Mouse (Mus musculus): Measurements from ENCODE around the gene Hspbap1. TPM values are rescaled to one million over a fixed set of nuclear protein-coding genes. Genes with fewer than 3 reads are reported as not detected.

Hspbap1 gene
- polyA plus RNA-seq, 1 experiment from 2014 or later = 21.9 TPM

DNA sequence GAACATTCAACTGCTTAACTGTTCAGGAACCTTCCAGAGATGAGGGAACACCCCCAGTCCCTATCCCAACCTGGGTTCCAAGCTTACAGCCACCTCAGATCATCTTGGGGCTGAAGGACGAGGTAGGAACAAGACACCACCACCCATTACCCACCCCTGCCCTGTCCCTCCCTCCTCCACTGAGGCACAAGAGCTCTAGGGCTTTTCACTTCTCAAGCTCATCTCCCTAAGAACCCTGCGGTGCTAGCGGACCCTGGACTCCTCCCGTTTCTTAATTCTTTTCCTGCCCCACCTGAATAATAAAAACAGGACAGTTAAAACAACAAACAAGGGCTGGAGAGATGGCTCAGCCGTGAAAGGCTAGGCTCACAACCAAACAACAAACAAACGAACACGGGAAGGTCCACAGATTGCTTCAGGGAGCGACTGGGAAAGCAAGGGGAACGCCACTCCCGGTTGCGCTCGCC lies 100.4 kb downstream of the Hspbap1 start:
- H3K36me3 ChIP-seq = no peaks in the 10 kb centered on the region
- ATAC-seq (ENCODE audit: low FRiP score, low read depth) = 0 out of 2 replicates have a peak, but pooled peaks have one; percentile 50
- H3K9me3 ChIP-seq = no peaks in the 10 kb centered on the region
- WGBS = under 1% methylated on average over 12 of the region's 12 CpGs
- H3K4me3 ChIP-seq = peak overlapping the region; percentile 48
- H3K27ac ChIP-seq = no peak overlapping the region
- H3K4me1 ChIP-seq = peaks cover 18% of the 10 kb centered on the region
- peaks cover 29% of the 10 kb centered on the region for H3K27me3 ChIP-seq (replicated peaks)
- H3K4me2 ChIP-seq (replicated peaks) = peak overlapping the region; percentile 88
- H3K9ac ChIP-seq = peak overlapping the region; percentile 53; the same call in 1 of the 2 replicates

GRCm38 (mm10) chr16:35871048-35871851 lies 101.1 kb downstream of the Hspbap1 start, which contains the start of gene Parp14:
Gene Parp14 (minus strand): TSS chr16:35871544.
- Histone ChIP-seq H3K4me2 (replicated peaks) (peak within 1 kb of the TSS; percentile 88), H3K9me3 (no peaks in the 10 kb centered on the region), H3K4me1 (peaks cover 18% of the 10 kb centered on the region), H3K27ac (no peak within 1 kb of the TSS), H3K27me3 (replicated peaks) (peaks cover 29% of the 10 kb centered on the region), H3K9ac (peak within 1 kb of the TSS; percentile 53; the same call in 1 of the 2 replicates), H3K36me3 (no peaks in the 10 kb centered on the region), H3K4me3 (peak within 1 kb of the TSS; percentile 48)
- ATAC-seq (ENCODE audit: low FRiP score, low read depth) = 0 out of 2 replicates have a peak, but pooled peaks have one; percentile 17
- under 1% methylated on average over 38 of the region's 38 CpGs for WGBS

GRCm38 (mm10) chr16:35871898-35872297 lies 101.7 kb downstream of the Hspbap1 start:
- WGBS = 29% methylated on average over 12 of the region's 12 CpGs
- Histone ChIP-seq H3K27me3 (replicated peaks) (peaks cover 29% of the 10 kb centered on the region), H3K9me3 (no peaks in the 10 kb centered on the region), H3K4me3 (no peak overlapping the region; the same call in 1 of the 2 replicates), H3K9ac (no peak overlapping the region), H3K4me2 (replicated peaks) (peak overlapping the region; percentile 88), H3K36me3 (no peaks in the 10 kb centered on the region), H3K27ac (no peak overlapping the region), H3K4me1 (peaks cover 18% of the 10 kb centered on the region)
- ATAC-seq (ENCODE audit: low FRiP score, low read depth) = no peak

- WGBS = 47% methylated on average over 14 of the region's 14 CpGs
- Histone ChIP-seq H3K9ac (no peak overlapping the region), H3K36me3 (no peaks in the 10 kb centered on the region), H3K4me1 (peaks cover 18% of the 10 kb centered on the region), H3K4me3 (no peak overlapping the region), H3K27me3 (replicated peaks) (peaks cover 29% of the 10 kb centered on the region), H3K4me2 (replicated peaks) (no peak overlapping the region), H3K27ac (no peak overlapping the region), H3K9me3 (no peaks in the 10 kb centered on the region)
- no peak for ATAC-seq (ENCODE audit: low FRiP score, low read depth)
Measured at GRCm38 (mm10) chr16:35872410-35873006, 102.3 kb downstream of the Hspbap1 start.

DNA sequence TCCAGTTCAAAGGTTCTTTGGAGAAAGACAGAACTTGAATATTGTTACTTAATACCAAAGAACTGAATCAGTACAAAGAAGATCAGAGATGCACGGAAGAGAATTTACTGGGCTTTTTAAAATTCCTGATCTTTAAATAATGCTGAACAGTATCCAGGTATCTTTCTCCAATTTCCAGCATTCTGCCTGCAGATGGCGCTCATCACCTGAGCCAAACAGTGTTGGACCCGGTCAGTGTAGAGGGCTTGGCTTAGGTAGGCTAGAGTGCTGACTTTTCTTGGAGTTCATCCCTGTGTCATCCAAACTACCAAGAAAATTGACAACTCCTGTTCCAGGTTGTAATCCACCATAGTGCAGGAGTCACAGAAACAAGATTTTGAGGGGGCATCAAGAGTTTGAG lies 104.2 kb downstream of the Hspbap1 start:
- peaks cover 18% of the 10 kb centered on the region for H3K4me1 ChIP-seq
- 30% methylated on average over 3 of the region's 3 CpGs for WGBS
- H3K27me3 ChIP-seq (replicated peaks) = peaks cover 29% of the 10 kb centered on the region
- no peak overlapping the region for H3K9ac ChIP-seq
- H3K36me3 ChIP-seq = no peaks in the 10 kb centered on the region
- no peaks in the 10 kb centered on the region for H3K9me3 ChIP-seq
- no peak for ATAC-seq (ENCODE audit: low FRiP score, low read depth)
- H3K27ac ChIP-seq = no peak overlapping the region
- H3K4me2 ChIP-seq (replicated peaks) = no peak overlapping the region
- no peak overlapping the region for H3K4me3 ChIP-seq

Other genes starting within 250 kb of the Hspbap1 start
- 43.2 and 46.1 TPM in 2 replicates for gene Sema5b, start 229.2 kb upstream of the Hspbap1 start, polyA plus RNA-seq (2016; fragmentation: Nextera tagmentation; extraction: Ambion mirVana)
- 33.4 and 34.9 TPM in 2 replicates for gene Dirc2, start 1.0 kb upstream of the Hspbap1 start, polyA plus RNA-seq (2016; fragmentation: Nextera tagmentation; extraction: Ambion mirVana)
- 0.56 and 0.57 TPM in 2 replicates for gene Parp14, start 101.2 kb downstream of the Hspbap1 start, polyA plus RNA-seq (2016; fragmentation: Nextera tagmentation; extraction: Ambion mirVana)
- 2.3 and 2.8 TPM in 2 replicates for gene Parp9, start 168.1 kb downstream of the Hspbap1 start, polyA plus RNA-seq (2016; fragmentation: Nextera tagmentation; extraction: Ambion mirVana)
- gene Dtx3l, start 168.8 kb downstream of the Hspbap1 start, polyA plus RNA-seq (2016; fragmentation: Nextera tagmentation; extraction: Ambion mirVana) = 1.9 and 2.2 TPM in 2 replicates
- 77.8 and 83.9 TPM in 2 replicates for gene Kpna1, start 208.4 kb downstream of the Hspbap1 start, polyA plus RNA-seq (2016; fragmentation: Nextera tagmentation; extraction: Ambion mirVana)